Mouse (Mus musculus) heart, postnatal 25 days (tissue): ENCODE data around the gene Osbpl10. TPM values are rescaled to one million over a fixed set of nuclear protein-coding genes. Genes with fewer than 3 reads are reported as not detected.

ENCODE experiments used
- DNase-seq: peaks from one replicate; pipeline ENCODE4 v3.0.0; 2022; ENCODE audit warnings: low spot score
- intact Hi-C: fragments of 180-260 bp; cut with DNase I; formaldehyde crosslinking; loops from one replicate; pipeline ENCODE4 v1.15.1; 2025
- total RNA-seq, 2 experiments: library from RNA; stranded (reverse); gene quantifications; 2 replicates each; pipeline ENCODE4 v1.2.3; 2021

Gene Osbpl10
- total RNA-seq, 2 experiments from 2014 or later = 3.4 to 3.5 TPM

DNA sequence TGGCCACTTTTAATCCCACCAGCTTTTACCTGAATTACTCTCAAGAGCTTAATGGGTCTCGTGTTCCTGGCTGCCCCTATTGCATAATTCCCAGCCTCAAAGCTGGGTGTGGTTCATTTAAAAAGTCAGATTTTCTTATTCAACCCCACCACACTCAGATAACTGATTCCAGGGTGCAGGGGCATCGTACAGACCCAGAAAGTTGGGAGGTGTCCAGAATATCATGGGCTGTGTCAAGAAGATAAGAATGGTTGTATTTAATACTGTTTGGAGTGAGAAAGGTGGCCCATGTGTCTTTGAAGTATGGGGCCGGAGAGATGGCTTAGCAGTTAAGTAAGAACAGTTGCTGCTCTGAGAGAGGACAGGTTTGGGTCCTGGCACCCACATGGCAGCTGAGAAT lies 159.5 kb downstream of the Osbpl10 start:
- intact Hi-C loops = no loop called here
- DNase-seq = no peak

DNA sequence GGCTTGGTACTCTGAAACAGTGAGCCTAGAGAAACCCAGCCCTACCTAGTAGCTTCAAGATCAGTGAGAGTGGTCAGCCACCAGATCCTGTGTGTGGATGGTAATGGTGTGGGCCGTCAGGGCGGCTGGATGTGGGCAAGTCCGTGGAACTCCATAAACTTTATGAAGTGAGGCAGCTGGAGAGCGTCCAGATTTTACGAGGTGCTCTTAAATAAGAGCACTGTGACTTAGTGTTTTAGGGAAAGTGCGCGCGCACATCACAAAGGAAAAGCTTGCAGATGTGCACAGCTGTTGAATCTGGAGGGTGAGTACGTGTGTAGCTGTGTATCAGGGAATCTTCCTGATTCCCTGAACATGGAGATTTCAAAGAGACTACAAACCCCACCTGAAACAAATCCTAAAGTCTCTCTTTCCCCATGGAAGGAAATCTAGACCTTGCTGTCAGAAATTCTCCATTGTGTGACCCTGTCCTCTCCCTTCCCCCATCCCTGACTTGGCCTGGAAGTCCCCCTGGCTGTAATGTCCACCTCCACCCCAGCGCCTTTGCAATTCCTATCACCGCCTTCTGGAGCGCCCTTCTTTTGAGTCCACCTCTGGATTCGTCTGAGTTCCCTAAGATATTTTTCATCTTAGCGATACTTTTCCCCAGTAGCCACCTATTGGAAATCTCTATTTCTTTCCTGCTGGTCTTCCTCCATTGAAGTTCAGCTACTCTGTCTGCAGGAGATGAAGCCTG lies 161.4 kb downstream of the Osbpl10 start:
- DNase-seq = no peak
- intact Hi-C loops = no loop called here

DNA sequence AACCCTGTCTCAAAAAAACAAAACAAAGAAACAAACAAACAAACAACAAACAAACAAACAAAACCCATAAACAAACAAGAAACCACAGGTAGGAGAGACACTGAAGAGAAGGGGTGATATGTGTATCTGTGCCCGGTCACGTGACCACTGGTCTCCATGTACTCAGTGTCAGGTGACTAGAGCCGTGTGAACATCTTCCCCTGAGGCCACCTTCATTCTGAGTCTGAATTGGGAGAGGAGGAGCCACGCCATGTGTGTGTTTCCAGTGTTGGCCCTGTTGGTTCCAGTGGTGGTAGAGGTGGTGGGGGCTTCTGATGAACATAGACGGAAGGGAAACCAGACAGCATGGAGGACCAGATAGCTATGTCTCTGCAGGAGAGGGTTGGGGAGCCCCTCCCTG lies 168.8 kb downstream of the Osbpl10 start:
- intact Hi-C loops = no loop called here
- DNase-seq = no peak

- intact Hi-C loops = no loop called here
These were observed 169.4 kb downstream of the Osbpl10 start for GRCm38 (mm10) chr9:115147586-115148355.

GRCm38 (mm10) chr9:115149011-115149756 lies 170.8 kb downstream of the Osbpl10 start:
- no peak for DNase-seq
- intact Hi-C loops = no loop called here

More at GRCm38 (mm10) chr9:115147586-115148355, 169.4 kb downstream of the Osbpl10 start:
- DNase-seq = no peak

DNA sequence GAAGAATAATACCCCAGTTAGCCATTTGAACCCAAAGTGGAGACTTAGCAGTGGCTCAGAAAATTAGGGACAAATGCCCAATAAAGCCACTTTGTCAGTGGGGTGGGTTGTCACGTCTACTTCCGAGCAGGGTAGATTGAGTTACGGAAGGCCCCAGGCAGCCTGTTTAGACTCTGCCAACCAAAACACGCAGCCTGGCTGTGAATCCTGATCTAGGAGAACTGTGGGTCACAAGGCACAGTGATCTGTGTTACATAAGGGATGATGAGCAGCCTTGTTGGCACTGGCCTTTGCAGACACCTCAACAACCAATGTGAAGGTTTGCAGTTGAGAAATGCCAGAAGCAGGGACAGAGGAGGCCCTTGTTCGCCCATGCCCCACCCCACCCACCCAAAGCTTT lies 183.2 kb downstream of the Osbpl10 start:
- intact Hi-C loops = loop anchor here (5.0 kb wide), 1 partner anchor 541 kb away; no protein-coding TSS in a partner anchor
- peak; percentile 19 for DNase-seq

GRCm38 (mm10) chr9:115163031-115163430 lies 184.7 kb downstream of the Osbpl10 start:
- intact Hi-C loops = loop anchor here (5.0 kb wide), 1 partner anchor 539 kb away; no protein-coding TSS in a partner anchor
- DNase-seq = peak; percentile 30

- no peak for DNase-seq
- intact Hi-C loops = loop anchor here (5.0 kb wide), 1 partner anchor 539 kb away; no protein-coding TSS in a partner anchor
These were observed 185.3 kb downstream of the Osbpl10 start for GRCm38 (mm10) chr9:115163693-115164092.

- intact Hi-C loops = loop anchor here (5.0 kb wide), 1 partner anchor 538 kb away; no protein-coding TSS in a partner anchor
These were observed 186.0 kb downstream of the Osbpl10 start for GRCm38 (mm10) chr9:115164351-115164750.

DNA sequence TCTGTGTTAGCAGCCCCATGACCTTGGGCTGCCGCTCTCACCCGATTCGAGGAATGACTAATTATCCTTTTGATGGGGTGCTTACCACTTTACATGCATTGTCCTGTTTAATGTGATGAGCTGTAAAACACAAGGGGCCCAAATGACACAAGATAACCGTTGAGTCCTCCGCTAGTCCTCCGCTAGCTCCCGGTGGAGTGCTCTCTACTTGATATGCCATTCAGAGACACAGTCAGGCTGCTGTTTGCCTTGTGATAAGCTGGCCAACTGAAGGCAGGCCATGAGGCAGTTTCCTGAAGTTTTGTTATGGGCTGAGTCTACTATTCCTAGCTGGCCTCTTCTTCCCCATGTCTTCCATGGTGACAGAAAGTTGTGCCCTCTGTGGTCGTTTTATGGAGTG lies 187.6 kb downstream of the Osbpl10 start:
- DNase-seq = no peak
- intact Hi-C loops = no loop called here

More at GRCm38 (mm10) chr9:115164351-115164750, 186.0 kb downstream of the Osbpl10 start:
- no peak for DNase-seq

- intact Hi-C loops = no loop called here
- DNase-seq = no peak
These were observed 191.2 kb downstream of the Osbpl10 start for GRCm38 (mm10) chr9:115169591-115169990.

DNA sequence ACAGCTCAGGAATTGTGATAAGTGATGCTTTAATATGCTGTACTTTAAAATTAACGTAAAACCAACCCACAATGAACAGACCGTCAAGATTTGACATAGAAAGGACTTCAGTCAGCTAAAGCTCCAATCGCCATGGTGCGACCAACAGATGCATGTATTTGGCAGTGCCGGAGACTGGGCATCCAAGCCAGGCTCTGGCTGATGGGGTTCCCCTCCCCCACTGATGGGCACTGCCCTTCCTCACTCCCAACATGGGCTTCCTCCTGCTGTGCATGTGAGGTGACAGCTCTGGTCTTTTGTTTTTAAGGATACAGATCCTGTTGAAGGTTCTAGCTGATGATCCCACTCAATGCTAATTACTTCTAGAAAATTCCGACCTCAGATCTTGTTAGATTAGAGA lies 193.7 kb downstream of the Osbpl10 start:
- DNase-seq = no peak
- intact Hi-C loops = no loop called here

DNA sequence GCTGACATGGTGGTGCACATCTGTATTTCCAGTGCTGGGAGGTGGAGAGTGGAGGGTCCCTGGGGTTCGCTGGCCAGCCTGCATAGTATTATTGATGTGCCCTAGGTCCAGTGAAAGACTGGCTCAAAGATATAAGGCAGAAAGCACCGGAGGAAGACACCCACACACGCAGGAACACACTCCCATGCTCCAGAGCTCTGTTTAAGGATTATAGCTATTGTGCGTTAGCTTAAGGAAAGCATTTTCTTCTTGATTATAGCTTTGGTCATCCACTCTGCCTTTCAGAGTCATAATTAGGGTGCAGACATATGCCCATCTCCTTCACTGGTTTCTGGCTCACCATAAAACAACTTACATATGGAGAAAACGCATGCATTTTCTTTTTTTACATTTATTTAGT lies 200.8 kb downstream of the Osbpl10 start:
- DNase-seq = no peak
- intact Hi-C loops = no loop called here

DNA sequence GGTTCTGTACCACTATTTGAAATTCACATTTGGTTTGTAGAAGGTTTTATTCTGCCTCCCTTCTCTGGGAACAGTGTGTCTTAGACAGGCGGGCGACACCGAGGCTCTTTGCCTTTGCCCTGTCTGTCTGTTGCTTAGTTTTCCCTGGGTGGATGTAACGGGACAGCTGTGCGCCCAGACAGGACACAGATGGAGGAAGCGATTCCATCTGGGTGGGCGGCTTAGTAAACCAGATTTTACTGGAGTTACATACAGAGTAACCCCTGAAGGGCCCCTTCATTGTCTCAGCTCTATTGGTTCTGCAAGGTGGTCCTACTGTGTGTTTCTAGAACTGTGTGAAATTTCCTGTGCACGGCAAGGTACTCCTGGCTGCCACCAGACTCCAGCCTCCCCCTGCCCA lies 201.6 kb downstream of the Osbpl10 start:
- intact Hi-C loops = no loop called here
- no peak for DNase-seq

DNA sequence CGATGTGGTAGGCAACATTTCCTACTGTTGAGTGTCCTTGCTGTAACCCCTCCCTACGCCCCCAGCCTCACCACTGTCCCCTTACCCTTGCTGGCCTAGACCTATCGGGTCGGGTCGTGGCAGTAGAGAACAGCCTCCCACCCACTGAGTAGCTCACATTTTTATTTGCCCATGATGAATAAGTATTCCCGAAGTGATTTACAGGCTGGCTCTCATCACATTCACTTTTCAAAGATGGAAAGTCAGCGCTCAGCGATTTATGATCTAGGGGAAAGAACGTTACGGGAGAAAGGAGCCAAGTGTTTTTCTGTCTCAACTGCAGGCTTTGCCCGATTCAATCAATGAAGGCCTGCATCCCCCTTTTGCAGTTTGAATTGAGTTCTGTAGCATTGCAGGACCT lies 208.0 kb downstream of the Osbpl10 start:
- no peak for DNase-seq
- intact Hi-C loops = no loop called here

DNA sequence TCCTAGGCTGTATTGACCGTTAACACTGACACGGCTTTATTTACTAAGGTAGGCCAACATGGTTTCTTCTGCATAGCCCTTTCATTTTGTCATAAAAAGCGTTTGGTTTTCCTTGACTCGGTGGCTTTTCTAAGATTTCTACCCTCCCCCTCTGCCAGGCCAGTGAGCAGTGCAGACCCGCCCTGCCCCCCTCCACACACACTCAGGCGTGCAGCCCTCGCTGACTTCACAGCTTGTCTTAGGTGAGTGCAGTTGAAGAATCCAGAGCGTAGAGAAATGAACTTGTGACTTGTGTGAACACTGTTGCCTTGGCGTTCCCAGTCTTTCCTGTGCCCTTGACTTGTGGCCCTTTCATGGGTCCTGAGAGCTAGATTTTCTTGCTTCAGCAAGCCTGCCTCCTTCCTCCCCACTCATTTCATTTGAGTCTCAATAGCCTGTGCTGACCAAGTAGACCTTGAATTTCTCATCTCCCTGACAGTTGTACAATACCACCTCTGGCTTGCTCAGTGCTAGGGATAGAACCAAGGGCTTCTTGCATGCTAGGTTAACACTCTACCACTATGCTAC lies 212.1 kb downstream of the Osbpl10 start:
- intact Hi-C loops = no loop called here
- no peak for DNase-seq

DNA sequence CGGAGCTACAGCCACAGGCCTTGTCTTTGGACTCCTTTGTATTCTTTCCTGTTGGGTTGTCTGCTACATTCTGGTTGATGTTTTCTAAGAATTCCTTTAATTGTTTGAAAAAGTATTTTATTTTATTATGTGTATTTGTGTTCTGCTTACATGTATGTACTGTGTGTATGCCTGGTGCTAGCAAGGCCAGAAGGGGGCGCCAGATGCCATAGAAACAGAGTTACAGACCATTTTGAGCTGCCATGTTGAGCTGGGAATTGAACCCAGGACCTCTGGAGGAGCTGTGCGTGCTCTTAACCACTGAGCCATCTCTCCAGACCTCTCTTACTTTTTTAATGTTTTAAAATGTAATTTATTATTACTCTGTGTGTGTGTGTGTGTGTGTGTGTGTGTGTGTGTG lies 214.5 kb downstream of the Osbpl10 start:
- intact Hi-C loops = no loop called here
- DNase-seq = no peak

DNA sequence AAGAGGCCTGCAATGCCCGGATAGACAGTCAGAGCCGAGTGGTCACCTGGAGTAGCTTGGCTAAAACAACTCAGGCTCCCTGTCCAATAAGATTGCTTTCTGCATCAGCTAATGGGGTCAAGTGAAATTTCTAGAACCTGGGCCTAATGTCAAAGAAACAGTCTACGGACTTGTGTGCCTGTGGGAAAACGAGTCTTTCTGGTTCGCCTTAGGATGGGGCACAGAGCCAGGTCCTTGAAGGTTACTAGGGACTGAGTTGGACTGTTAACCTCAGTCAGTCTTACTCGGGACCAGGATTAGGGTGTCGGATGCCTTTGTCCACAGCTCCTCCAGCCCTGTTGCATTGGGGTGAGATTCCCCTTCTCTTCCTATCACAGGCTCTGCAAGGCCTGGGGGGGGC lies 218.7 kb downstream of the Osbpl10 start:
- intact Hi-C loops = no loop called here
- DNase-seq = no peak

- intact Hi-C loops = no loop called here
- no peak for DNase-seq
These were observed 221.9 kb downstream of the Osbpl10 start for GRCm38 (mm10) chr9:115200166-115200862.
